Mouse (Mus musculus) bone marrow, adult 2 months (tissue): Measurements from ENCODE around the gene Ttc7b.

Experiments used
- CTCF ChIP-seq: fragments of 200-500 bp; IDR thresholded peaks from 2 replicates; pipeline ENCODE4 v1.5.1; 2011; ENCODE audit warnings: low read length, control low read depth; ENCODE audit not compliant: control insufficient read depth, insufficient read depth
- POLR2A ChIP-seq: fragments of 200-500 bp; IDR thresholded peaks from 2 replicates; pipeline ENCODE4 v1.6.1; 2011; ENCODE audit warnings: low read depth, mild to moderate bottlenecking, control low read depth, low read length, borderline replicate concordance; ENCODE audit not compliant: control insufficient read depth

- TF ChIP-seq POLR2A (no peak), CTCF (no peak)
These were observed 255.7 kb downstream of the Ttc7b start for GRCm38 (mm10) chr12:100264941-100265340.
